Comparison of ENCODE assay signal across 16 mouse cellular contexts in the genomic region with DNA sequence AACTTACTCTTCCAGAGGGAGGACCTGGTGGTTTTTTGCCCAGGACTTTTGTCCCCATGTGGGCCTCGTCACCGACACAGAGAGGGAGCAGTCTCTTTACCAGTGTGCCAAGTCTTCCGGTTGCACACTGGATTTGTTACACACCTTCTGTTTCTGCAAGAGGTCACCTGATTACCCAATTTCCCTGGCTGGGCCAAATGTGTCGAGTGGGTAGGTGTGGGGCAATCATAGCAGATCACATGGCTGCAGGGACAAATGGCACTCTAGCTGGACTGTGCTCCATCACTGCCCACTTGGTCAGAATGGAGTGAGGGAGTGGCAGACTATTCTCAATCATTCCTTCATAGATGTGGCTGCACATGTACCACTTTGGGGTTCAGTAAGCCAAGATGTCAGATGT.
"Had no signal": no experiment of that assay in that cellular context is flagged by ENCODE, and none has a peak within 500 bp of the region (broad histone marks: within the 10 kb centered on the region; RNA-seq: fewer than 3 reads in every experiment).

No protein-coding gene starts in this region.

- ATAC-seq: intestine, embryonic 15.5 days had no signal

- H3K9me3 ChIP-seq: intestine, embryonic 15.5 days; kidney, embryonic 15.5 days; limb, embryonic 10.5 days; lung, embryonic 15.5 days; midbrain, embryonic 10.5 days; neural tube, embryonic 15.5 days; stomach, embryonic 15.5 days had no signal

- H3K4me1 ChIP-seq: intestine, embryonic 15.5 days; limb, embryonic 10.5 days; lung, embryonic 15.5 days; midbrain, embryonic 10.5 days; stomach, embryonic 15.5 days had no signal

- H3K27me3 ChIP-seq: intestine, embryonic 15.5 days; lung, embryonic 15.5 days; neural tube, embryonic 15.5 days; stomach, embryonic 15.5 days had no signal

- H3K4me2 ChIP-seq: intestine, embryonic 15.5 days; kidney, embryonic 15.5 days; lung, embryonic 15.5 days; neural tube, embryonic 15.5 days; stomach, embryonic 15.5 days had no signal

- DNase-seq: kidney, adult 18-20 months; kidney, postnatal 14 days; midbrain, embryonic 14.5 days; right cerebral cortex, adult 18-20 months; spleen, adult 18-20 months; thymus, adult 2 months; thymus, postnatal 25 days had no signal

- H3K9ac ChIP-seq: intestine, embryonic 15.5 days; kidney, embryonic 15.5 days; liver, embryonic 14.5 days; lung, embryonic 15.5 days; neural tube, embryonic 15.5 days; stomach, embryonic 15.5 days had no signal

- H3K4me3 ChIP-seq: intestine, embryonic 15.5 days; kidney, embryonic 15.5 days; limb, embryonic 10.5 days; lung, embryonic 15.5 days; midbrain, embryonic 10.5 days; myocyte; neural tube, embryonic 15.5 days; stomach, embryonic 15.5 days had no signal

- H3K36me3 ChIP-seq: intestine, embryonic 15.5 days; kidney, embryonic 15.5 days; limb, embryonic 10.5 days; lung, embryonic 15.5 days; midbrain, embryonic 10.5 days; neural tube, embryonic 15.5 days; stomach, embryonic 15.5 days had no signal

- H3K27ac ChIP-seq: intestine, embryonic 15.5 days; kidney, embryonic 15.5 days; limb, embryonic 10.5 days; liver, embryonic 14.5 days; lung, embryonic 15.5 days; midbrain, embryonic 10.5 days; neural tube, embryonic 15.5 days; stomach, embryonic 15.5 days had no signal
